Mouse (Mus musculus): Measurements from ENCODE around the gene Bcl2l14.

Bcl2l14 gene

DNA sequence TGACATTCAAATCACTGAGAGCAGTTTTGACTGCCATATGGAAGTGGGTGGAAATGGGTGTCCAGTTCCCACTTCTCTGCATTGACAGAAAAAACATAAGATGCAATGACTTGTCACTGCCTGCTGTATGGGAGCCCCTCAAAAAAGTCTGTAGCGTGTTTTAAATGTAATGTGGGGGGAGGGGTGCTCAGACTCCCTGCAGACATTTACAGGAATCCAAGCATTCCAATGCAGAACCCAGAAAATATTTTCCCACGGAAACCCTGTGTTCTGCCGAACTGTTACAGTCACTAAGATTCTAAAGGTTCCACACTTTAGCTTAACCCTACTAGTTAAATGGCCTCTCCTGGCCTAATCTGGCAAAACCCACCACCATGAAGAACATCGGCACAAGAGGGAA, at the start of gene Bcl2l14:
Bcl2l14 (plus strand) TSS at position 301 of the 400 bp plus-strand sequence.
- no peak for DNase-seq

DNA sequence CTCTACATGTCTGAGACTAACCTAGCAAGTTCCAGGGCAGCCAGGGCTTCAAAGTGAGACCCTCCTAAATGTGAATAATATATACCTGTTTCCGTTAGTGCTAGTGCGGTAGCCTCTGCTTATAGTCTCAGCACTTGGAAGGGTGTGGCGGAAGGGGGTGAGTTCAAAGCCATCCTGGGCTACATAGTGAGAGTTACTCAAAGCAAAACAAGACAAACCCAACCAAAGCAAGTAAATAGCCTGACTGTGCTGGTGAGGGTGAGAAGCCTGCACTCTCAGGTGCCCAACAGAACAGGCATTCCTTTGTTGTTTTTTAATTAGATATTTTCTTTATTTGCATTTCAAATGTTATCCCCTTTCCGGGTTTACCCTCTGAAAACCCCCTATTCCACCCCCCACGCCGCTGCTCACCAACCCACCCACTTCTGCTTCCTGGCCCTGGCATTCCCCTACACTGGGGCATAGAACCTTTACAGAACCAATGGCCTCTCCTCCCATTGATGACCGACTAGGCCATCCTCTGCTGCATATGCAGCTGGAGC, 47.5 kb upstream of the Bcl2l14 start:
- DNase-seq: no peak

DNA sequence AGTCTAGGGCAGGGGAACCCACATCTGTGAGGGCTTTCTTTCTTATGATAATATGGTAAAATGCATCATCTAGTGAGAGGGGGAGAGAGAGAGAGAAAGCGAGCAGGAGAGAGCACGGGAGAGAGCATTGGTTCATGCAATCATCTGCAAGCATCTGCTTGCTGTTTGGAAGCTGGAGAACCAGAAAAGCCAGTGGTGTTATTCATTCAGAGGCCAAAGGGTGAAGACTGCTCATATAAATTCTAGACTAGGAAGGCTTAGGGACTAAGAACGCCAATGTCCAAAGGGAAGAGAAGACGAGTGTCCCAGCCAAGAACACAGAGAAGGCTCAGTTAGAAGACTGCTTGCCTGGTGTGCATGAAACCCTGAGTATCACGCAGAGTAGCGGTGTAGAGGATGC, 43.2 kb upstream of the Bcl2l14 start:
- no peak for DNase-seq

DNA sequence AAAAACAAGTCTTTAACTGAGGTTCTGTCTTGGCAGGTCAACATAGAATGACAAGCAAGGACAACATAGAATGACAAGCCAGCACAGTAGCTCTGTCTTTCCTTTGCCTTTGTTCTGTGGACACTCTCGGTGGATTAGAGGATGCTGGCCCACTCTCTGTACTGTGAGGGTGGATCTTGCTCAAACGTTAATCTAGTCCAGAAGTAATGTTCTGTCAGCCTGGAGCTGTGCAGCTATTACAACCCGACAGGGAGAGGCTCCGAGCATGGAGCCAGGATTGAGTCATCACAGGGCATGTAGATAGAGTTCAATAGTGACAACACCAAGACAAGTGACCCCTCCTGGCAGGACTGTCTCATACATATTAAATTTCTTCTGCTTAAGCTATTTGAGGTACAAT, 42.4 kb upstream of the Bcl2l14 start:
- no peak for DNase-seq

GRCm38 (mm10) chr6:134357570-134357969, 38.5 kb upstream of the Bcl2l14 start:
- no peak for DNase-seq

DNA sequence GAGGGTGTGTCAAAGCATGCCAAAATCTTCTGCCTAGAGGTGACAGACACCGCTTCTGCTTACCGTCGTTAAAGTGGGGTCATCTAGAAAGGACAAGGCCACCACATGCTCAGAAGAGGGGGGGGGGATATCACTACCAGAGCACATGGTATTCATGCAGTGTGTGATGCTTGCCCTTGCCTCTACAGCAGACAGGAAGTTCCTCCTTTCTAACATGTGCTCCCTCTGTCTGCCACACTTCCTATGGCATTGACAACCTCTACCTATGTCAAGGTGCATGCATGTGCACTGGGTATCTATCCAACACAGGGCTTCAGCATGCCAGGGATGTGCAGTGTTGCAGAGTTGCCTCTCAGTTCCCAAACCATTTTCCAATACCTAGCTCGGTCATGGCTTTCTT, 36.0 kb upstream of the Bcl2l14 start:
- DNase-seq: no peak

DNA sequence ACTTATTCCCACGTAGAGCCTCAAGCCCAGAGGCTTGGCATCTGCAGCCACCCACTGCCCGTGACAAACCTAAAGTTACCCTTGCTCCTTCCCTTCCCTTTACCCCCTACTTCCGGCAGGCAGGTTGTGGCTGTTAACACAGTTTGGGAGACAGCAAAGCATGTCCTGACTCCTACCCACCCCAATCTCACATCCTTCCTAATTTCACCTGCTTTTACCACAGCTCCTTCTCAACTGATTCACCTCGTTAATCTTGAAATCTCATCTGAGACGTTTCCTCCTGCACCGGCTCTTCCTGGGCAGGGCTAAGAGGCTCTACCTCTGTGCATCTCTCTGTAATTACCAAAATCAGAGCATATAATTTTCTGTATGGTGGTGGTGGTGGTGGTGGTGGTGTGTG, 31.5 kb upstream of the Bcl2l14 start:
- no peak for DNase-seq

- no peak for DNase-seq
These were observed 30.2 kb upstream of the Bcl2l14 start for GRCm38 (mm10) chr6:134365952-134366351.

DNA sequence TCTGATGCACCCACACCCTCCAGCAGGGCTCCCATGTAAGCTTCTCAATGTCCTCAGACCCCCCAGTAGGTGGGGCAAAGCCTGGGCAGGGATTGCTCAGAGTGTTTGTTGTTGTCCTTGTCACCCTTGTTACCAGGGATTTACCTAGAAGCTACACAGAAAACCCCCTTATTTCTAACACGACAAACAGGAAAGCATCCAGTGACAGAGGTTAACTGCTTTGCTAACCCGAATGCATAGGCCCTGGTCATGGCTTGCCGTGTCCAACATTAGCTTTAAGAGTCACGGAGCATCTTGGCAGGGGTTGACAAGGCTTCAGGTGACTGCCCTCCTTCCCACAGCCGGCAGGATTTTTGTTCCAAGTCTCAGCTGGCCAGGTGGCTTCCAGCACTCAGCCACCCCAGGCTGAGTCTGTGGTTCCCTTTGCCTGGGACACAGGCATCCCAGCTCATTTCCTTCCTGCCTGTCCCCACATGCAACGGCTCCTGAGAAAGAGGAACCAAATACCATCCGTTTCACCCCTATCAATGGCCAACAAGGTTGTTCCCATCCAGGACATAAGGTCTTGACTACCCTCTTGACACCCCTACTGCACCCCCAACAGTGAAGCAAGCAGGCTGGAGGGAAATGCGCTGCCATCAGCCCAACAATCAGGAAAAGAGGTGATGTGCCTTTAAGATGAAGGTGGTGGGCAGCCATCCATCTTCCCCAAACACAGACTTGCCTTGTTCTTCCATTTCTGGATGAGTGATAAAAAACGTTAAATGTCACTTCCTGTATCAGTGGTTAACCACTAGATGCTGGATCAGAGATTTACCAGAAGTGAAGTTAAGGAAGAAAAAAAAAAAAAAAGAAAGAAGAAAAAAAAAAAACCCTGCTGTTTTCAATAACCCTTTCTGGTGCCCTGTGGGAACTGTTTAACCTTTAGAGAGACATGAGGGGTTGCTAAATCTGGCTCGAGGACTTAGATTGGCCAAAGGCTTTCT, 29.5 kb upstream of the Bcl2l14 start:
- no peak for DNase-seq

DNA sequence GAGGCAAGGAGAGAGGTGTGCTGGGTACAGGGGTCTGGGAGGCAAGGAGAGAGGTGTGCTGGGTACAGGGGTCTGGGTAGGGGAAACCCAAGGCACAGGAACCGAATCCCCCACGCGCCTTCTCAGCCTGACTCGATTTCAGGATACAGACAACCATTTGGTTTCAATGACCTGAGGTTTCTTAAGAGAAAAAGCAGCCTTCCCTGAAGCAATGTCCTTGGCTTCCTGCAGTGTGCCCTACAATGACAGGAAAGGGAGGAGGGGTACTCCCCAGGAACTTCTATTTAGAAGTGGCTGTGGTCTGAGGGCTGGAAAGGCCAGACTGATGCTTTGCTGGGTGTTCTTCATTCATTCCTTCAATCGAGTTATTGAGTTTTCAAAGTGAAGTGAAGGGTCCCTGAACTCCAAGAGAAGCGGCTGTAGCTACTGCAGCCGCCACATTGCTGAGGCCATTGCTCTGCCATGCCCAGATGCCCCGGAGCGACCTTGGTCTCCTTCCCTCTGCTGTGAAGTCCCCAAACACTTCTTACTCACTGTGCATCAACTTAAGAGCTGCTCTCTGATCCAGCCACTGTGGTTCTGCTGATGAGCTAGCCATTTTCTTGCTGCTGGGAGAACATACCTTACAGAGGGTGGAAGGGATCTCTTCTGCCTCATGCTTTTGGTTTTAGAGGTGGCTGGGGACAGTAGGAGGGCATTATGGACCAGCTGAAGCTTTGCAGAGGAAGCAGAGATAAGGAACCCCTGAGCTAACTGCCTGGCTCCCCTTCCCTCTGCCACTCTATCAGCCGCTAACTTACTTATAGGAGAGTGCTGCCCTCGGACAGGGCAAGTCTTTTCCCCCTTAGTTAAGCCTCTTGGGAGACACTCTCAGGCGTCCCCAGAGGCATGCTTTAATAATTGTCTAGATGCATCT, 28.5 kb upstream of the Bcl2l14 start:
- DNase-seq: no peak

DNA sequence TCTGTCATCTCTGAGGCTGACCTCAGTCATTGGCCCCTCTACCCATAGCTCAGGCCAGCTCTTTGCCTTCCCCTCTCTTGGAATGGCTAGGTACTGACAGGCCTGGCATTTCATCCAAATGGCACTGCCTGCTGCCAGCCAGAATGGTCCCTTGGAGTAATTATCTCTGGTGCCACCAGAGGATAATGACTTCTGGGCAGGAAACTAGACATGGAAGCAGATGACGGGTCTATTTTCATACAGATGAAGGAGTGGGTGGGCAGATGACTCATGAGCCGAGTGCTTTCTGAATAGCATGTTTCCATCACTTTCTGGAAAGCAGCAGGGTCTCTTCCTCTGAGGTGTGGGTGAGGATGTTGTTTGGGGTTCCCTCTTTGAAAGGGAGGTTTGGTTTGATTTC, 23.2 kb upstream of the Bcl2l14 start:
- DNase-seq: no peak

- no peak for DNase-seq
These were observed 18.9 kb upstream of the Bcl2l14 start for GRCm38 (mm10) chr6:134377201-134377600.

- no peak for DNase-seq
These were observed 18.3 kb upstream of the Bcl2l14 start for GRCm38 (mm10) chr6:134377856-134378255.

GRCm38 (mm10) chr6:134381462-134381861, 14.7 kb upstream of the Bcl2l14 start:
- DNase-seq: no peak

GRCm38 (mm10) chr6:134385931-134386330, 10.2 kb upstream of the Bcl2l14 start:
- DNase-seq: no peak

GRCm38 (mm10) chr6:134387396-134387795, 8.7 kb upstream of the Bcl2l14 start:
- DNase-seq: no peak

DNA sequence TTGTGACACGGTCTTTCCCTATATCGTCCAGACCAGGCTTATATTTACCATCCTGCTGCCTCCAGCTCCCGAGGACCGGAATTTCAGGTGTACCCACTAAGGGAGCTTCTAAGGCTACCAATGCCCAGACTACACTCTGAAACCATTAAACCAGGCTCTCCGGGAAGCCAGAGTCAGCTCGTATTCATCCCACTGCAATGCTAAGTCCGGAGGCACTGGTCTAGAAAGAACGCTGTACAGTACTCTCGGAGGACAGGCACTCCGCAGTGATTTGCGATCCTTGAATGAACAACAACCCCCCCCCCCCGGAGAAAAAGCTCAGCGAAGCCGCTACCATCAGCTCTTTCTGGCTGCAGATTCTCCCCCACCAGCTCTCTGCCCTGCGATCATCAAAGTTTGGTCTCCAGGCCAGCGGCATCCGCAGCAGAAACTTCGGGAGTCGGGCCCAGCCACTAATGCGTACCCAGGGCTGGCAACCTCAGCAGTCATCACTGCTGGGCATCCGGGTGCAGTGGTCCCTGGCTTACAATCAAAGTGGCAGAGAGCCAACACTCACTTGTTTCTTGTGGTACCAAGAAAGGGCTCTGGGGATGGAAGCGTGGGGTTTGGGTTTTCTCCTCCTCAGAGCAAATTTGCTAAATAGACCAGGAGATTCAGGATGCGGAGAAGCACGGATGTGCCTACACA, 7.6 kb upstream of the Bcl2l14 start:
- DNase-seq: no peak

DNA sequence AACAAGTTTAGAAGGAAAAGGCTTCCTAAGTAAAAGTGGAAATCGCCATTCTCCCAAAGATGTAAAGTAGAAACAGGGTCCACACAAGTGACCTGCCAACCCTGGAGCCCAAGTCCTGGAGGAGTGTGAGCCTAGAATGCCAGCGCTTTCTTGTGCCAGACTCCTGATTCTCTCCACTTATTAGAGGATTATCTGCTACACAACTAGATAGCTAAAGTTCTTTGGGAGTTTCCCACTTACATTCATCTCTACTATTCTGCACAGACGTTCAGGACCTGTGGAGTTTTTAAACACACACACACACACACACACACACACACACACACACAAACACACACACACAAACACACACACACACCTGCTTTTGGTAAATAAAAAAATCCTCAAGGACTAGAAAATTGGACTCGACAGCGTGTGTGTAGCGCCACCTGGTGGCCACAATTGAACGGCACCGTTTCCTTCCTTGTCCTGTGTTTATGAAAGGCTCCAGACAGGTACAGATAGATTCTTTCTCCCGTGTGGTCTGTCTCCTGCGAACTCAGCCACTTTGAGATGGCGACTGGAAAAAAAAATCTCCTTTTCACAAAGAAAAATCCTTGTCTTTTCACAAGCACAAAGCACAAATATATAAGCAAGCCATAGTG, 6.7 kb upstream of the Bcl2l14 start:
- DNase-seq: peak; percentile 49

- no peak for DNase-seq
These were observed 6.2 kb upstream of the Bcl2l14 start for GRCm38 (mm10) chr6:134389917-134390316.

DNA sequence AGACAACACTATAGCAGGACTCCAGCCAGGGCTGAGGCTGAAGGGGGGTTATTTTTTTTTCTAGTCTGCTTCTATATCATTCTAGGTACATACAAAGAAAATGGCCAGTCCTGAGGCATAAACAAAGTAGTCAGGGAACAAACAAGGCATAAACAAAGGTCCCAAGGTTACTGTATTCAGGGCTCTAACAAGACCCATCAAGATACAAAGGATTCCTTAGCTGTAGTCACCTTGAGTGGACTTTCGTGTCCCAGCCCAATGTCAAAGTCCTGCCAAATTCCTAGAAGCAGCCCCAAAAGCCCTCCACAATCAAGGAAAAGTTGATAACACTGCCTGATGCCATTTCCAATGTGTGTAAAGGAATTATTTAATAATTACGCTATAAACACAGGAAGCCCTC, 5.3 kb upstream of the Bcl2l14 start:
- DNase-seq: no peak

DNA sequence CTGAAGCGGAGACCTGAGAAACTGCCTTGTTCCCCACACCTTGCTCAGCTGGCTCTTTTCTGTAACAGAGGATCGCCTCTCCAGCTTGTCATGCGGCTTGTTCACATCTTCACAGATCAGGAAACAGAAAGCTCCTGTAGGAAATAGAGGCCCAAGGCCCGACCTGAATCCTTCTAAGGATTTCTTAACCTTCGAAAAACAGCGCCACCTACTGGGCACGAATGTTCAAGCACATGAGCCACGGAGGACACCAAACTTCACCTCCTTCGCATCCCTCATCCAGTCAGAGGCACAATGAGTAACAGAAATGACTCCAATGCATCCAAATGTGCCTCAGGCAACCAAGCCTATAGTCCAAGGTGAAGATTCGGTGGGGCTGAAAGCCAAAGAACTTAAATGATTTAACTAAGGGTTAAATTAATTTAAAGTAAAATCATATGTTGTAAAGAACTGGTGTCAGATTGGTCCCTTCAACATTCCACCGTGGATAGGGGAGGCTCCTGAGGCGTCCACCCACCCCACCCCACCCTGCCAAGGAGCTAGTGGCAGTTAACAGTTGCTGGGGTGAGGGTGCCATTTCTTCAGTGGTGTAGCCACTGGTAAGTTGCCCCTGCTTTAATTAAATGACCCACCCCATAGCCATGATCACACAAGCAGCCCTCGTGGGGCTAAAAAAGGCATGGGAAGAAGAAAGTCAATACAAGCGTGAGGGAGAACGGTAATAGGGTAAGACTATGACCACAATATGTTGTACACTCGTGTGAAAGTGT, 7.0 kb downstream of the Bcl2l14 start:
- DNase-seq: no peak

Data from cerebellum, adult 11-12 months (tissue).